Mouse (Mus musculus) megakaryocyte progenitor cell, adult 5-6 weeks (primary cell): Measurements from ENCODE around the gene Emc8. TPM values are rescaled to one million over a fixed set of nuclear protein-coding genes. Genes with fewer than 3 reads are reported as not detected.
A peak's percentile ranks its signal among the peaks of the same experiment; 100 is the strongest.

Experiments
- ATAC-seq: replicated peaks from 2 replicates; pipeline ENCODE4 v1.8.0; 2016; ENCODE audit warnings: mild to moderate bottlenecking, moderate TSS enrichment, inconsistent platforms; ENCODE audit not compliant: poor library complexity
- total RNA-seq, 2 experiments: library from RNA; stranded (forward) in 1 of 2; stranded (reverse) in 1 of 2; fragments of 157-497, 149-512 nt in 1 of 2; fragments of 200-1000 nt in 1 of 2; gene quantifications; 2 replicates each; pipeline versions ENCODE4 v1.2.3 to v1.2.4; 2015 to 2017

Gene Emc8
- total RNA-seq, 2 experiments from 2014 or later = 56.3 to 63.9 TPM

DNA sequence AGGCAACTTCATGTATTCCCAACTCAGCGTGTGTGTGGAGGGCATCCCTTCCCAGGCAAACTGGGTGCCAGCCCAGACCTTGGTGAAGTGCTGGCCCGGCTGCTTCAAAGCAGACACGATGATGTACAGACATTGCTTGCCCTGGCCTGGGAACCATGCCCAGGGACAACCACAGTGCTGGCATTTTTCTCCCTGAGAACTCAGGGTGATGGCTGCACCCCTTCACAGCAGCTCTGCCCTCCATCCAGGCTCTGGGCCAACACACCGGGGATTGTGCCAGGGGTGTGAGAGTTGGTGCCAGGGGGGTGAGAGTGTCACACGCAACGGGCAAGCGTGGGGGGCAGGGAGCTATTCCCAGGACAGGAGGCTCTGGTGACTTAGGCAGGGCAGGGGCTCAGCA, 23.7 kb downstream of the Emc8 start:
- ATAC-seq = no peak

DNA sequence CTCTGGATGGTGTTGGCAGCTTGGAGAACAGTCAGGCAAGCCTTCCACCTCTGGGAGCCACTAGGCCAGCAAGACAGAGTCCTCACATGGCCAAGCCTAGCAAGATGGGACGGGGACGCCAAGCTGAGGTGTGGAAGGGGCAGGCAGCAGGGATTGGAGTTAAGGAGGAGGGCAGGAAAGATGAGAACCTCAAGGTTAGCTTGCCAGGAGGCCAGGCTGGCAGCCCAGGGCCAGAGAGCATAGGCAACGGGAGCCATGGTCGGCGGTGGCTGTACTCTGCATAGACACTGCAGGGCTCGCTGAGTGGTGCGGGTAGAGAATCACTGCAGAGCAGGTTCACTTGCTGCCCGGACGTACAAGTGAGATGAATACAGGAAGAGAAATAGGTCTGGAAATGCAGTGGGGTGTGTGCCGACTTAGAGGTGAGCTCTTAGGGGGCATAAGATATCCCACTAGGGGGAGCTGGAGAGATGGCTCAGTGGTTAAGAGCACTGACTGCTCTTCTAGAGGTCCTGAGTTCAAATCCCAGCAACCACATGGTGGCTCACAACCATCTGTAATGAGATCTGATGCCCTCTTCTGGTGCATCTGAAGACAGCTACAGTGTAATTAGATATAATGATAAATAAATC, 26.2 kb downstream of the Emc8 start:
- ATAC-seq = 0 out of 2 replicates have a peak, but pooled peaks have one; percentile 37

DNA sequence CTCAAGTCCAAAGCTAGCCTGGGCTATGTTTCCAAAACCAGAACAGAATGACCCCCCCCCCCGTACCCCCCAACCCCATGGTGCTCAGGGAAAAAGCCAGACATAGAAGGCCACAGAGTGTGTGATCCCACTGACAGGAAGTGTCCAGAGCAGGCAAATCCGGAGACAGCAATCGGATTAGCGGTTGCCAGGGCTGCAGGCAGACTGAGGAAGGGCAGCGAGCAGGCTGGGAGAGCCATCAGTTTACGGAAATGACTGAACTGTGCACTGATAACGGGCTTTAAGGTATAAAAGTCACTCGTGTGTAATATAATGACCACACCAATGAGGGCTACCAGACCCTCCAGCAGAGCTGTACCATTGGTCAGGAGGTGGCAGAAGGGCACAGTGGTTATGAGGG, 27.1 kb downstream of the Emc8 start:
- no peak for ATAC-seq

DNA sequence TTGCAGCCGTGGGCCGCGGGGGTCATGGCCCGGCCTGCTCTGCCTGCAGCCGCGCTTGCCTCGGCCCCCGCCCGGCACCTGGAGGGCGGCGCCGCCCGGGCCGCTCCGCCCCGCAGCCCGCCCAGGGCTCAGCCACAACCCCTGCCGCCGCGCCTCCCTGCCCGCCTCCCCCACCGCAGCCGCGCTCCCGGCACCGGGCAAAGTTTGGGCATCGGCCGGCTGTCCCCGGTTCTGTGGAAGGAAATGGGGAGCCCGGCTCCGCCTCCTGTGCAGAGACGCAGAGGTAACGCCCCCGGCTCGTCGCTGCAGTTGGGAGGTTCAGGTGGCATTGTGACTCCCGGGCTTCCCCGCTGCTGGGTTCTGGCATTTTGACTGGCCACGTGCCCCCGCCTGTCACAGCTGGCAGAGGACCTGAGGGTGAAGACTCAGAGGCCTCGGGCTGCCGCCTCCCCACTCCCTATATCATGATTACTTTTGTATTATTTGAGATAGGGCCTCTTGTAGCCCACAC, 34.0 kb downstream of the Emc8 start:
- ATAC-seq = peak; percentile 66

DNA sequence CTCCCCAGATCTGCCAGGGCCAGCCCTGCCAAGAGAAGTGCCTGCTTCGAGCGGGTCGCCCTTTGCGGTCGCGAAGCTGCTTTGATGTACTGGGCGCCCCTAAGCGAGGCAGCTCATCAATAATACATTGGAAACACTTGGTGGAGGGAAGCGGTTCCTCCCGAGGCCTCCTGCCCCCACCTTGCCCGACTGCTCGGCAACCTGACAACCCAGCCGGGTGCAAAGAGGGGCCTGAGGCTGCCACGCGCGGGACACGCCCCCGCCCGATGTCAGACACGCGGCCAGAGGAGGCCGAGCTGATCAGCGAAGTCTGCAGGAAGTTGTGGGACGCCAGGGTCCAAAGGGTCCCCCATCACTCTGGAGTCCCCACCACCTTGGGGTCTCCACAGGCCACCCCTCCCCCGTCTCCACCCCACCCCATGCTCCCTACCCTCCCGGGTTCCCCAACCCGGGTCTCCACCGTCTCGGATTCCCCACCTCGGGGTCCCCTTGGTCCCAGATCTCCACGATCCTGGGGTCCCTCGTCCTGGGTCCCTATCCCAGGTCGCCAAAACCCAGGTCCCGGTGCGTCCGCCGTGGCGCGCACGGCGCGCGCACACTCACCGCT, 34.6 kb downstream of the Emc8 start:
- ATAC-seq = 0 out of 2 replicates have a peak, but pooled peaks have one; percentile 12

DNA sequence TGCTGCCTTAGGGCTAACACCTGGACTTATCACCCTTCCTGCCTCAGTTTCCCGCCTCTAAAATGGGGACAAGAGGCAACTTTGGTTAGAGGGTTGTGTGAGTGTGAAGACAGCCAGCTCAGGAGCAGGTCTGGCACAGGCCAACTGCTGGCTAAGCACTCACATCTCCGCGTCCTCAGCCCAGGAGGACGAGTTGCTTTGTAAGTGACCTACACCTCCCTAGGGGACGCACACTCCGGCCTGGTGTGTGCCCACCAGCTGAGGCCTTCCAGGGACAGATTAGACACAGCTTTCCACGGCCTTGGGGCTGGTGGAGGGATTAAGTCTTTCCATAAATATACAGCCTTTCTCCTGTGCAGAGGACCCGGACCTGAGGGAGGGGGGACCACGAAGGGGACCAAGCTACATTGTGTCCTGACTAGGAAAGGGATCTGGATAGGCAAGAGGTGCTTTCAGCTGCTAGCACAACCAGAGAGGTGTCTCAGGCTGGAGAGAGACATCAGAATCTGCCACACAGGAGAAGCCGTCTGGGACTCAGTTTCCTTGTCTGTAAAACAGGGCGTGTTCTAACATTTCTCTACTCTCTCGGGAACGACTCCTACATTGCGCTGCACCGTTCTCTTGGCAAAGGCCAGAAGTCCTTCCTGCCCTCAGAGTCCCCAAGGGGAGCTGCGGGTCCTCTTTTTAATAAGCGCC, 35.3 kb downstream of the Emc8 start:
- ATAC-seq = no peak

DNA sequence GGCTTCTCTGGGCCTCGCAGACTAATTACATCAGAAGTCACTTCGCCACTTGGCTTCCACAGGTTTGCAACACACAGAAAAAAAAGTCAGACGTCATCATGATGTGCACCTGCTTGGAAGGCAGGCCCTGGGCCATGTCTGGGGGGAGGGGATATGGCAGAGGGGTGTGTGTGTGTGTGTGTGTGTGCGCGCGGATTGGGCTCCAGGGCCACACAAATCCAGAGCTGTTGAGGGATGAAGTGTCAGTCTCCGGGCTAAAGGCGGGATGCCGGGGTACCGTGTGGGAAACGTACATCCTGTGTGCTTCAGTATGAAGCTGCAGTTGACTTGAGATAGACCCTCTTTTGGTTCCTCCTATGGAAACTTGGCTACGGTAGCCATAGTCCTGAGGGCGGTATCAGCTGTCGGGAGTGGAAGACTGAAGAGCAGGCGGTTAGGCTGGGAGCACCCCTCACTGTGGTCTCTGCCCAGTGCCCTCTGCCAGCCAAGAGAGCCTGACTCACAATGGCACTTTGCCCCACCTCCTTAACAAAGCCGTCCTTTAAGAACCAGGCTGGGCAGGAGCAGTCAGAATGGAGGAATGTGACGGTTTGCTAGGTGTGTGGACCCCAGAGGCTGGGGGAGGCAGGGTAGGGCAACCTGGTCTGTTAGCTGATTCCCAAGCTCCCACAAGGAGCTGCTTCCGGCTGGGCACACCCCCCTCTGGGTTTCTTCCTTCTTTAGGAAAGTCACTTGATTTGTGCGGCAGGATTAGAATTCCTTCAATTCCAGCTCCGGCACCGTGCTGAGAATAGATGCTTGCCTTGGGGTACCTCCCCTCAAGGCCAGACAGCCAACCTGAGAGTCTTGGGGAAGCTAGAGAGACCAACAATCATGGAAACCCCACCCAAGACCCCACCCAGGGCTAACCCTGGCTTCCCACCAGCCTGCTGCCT, 36.7 kb downstream of the Emc8 start:
- no peak for ATAC-seq

DNA sequence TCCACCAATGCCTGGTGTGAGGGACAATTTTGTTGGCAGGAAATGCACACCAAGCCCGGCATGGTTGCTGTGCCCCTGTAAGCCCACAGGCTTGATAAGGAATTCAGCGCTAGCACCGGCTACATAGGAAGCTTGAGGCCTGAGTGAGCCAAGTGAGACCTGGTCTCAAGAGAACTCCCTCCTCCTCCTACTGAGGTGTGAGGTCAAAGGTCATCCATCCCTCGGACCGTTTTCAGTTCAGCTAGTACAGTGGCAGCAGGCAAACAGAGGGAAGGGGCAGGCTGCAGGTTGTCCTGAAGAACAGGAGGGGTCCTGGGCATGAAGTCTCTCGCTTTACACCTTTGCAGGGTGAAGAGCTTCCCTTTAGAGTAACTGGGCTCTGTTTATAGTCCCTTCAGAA, 37.5 kb downstream of the Emc8 start:
- no peak for ATAC-seq

DNA sequence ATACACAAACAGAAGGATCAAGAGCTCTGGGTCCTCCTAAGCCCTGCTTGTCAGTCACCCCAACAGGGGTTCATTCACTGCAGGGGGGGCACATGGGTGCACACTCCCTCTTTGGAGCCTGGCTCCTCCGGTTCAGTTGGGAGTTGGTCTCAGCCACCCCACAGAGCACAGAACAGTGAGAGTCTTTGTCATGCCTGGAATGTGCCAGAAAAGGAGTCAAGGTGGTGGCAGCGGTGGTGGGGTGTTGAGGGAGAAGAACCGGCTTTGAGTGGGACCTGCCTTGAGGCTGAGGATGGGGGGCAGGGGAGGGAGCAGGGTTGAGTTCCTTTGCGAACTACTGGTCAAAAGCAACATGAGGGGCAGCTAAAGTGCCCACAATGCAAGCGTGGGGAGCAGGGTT, 38.3 kb downstream of the Emc8 start:
- ATAC-seq = no peak

DNA sequence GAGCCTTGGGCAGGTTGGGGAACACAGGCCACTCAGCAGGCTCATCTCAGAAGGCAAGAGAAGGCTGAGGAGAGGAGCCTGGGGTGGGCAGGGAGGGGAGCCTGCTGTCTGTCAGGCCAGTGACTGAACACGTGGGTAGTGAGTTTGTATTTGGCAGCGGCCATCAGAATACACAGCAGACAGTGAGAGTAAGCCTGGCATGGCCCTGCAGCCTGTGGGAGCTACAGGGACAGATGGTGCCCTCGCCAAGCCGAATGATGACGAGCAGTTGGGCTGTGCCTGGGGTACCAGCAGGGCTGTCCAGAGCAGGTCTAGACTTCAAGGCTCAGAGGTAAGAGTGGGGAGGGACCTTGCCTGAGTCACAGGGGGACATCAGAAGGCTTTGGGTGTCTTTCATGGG, 41.1 kb downstream of the Emc8 start:
- ATAC-seq = no peak

DNA sequence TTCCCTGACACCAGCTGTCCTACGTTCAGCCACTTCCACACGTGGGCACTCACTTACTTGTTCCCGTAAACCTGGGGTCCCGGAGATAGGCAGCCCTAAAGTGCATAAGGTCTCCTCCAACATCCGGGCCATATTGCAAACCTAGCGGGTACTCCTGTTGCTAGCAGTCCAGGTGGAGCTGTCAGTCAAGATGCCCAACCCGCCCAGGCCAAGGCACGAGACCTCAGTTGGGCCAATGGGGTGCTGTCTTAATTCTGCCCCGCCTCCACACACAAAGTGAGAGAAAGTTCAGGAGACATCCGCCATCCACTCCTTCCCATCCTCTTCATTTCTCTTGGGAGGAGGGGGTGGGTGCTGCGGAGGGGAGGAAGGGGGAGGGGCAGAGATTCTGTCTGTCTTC, 41.9 kb downstream of the Emc8 start:
- ATAC-seq = no peak

DNA sequence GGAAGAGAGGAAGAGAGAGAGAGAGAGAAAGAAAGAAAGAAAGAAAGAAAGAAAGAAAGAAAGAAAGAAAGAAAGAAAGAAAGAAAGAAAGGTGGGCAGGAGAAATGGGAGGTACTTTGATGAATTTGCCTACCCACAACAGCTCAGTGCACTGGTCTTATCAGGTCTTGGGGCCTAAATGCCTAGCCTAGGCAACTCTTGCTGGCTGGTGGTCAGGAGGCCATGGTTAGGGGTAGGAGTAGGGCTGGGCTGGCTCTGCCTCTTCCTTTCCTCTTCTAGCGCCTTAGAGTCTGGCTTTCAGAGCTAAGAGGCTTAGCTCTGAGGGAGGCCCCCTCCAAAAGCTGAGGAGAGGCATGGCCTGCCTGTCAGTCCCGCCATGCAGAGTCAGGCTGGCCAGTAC, 44.8 kb downstream of the Emc8 start:
- ATAC-seq = no peak; the same call in 1 of the 2 replicates

DNA sequence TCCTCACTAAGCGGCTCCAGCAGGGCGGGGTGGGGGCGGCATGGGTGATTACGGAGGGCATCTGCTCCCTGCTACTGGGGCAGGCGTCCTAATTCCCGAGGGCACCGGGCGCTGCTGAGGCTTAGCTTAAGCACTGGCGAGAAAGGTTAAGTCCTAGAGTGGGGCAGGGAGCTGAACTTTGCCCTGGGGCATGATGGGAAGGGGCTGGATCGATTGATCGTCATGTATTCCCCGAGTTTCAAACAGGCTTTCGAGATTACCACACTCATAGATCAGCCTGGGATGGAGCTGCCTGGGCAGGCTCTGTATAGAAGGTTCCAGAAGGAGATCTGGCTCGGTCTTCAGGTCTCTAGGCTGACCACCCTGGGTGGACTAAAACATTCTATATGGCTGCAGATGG, 46.2 kb downstream of the Emc8 start:
- no peak for ATAC-seq

DNA sequence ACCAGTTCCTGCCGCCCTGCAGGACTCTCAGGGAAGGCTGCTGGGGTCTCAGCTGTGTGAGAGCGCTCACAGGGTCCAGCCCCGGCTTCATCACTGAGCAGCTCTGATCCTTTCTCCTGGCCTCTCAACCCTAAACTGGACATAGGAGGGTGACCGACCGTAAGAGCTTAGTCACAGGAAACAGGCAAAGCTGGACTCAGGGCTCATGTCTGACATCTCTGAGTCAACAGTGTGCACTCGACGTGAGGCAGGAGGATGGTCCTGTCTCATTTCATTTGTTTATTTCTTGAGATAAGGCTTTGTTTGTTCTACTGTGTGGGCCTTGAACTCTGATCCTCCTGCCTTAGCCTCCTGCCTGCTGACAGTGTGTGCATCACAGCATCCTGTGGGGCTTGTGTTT, 47.9 kb downstream of the Emc8 start:
- no peak for ATAC-seq

DNA sequence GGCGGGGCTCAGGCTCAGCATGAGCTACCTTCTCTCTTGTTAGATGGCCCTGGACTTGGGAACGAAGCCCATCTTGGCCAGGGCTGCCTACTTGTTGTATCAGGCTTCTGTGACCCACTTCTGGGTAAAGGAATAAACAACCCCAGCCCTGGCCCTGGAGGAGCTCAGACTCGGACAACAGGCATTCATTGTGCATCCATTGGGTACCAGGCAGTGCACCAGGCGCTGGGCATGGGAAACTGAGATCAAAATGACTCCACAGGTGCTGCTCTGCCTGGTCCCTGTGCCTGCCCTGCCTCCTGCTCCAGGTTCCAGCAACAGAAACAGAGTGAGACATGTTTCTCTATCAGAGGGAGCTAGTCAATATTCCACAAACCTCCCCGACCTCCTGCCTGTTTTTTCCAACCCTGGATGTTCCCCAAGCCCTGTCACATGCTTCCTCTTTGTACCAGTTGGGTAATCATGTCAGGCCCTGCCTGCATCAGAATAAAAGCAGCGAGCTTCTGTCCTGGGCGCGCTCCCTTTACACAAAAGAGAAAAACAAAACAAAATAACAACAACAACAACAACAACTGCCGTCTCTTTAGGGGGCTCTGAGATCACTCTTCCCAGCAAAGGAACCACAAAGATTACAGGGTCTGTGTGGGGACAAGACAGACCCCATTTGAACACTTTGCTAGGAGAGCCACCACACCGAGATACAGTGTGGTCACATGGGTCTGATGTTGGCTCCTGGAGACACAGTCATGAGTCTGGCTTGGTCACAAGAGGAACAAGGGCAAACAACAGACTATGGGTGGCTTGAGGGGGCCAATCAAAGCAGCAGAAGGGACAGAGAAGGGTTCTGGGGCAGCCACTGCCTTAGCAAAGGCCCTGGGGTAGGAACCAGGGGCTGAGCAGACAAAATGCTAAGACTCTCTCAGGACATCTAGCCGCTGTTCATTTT, 48.9 kb downstream of the Emc8 start:
- ATAC-seq = peak; percentile 50

DNA sequence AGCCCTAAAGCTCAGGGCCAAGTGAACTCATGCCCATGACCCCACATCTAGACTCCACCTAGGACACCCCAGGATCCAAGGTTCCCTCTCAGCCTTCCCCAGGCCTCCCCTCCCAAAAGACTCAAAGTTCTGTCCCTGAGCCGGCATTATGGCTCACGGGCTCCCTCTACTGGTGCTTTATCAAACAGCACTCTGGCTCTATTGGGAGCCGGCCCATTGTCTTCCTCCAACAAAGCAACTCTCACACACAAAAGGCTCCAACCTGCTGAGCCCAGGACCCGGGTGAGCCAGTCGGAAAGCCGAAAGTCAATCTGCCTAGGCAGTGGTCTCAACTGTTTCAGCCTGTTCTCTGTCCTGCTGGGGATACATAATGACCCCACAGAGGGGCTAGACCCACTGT, 50.3 kb downstream of the Emc8 start:
- ATAC-seq = peak; percentile 89

DNA sequence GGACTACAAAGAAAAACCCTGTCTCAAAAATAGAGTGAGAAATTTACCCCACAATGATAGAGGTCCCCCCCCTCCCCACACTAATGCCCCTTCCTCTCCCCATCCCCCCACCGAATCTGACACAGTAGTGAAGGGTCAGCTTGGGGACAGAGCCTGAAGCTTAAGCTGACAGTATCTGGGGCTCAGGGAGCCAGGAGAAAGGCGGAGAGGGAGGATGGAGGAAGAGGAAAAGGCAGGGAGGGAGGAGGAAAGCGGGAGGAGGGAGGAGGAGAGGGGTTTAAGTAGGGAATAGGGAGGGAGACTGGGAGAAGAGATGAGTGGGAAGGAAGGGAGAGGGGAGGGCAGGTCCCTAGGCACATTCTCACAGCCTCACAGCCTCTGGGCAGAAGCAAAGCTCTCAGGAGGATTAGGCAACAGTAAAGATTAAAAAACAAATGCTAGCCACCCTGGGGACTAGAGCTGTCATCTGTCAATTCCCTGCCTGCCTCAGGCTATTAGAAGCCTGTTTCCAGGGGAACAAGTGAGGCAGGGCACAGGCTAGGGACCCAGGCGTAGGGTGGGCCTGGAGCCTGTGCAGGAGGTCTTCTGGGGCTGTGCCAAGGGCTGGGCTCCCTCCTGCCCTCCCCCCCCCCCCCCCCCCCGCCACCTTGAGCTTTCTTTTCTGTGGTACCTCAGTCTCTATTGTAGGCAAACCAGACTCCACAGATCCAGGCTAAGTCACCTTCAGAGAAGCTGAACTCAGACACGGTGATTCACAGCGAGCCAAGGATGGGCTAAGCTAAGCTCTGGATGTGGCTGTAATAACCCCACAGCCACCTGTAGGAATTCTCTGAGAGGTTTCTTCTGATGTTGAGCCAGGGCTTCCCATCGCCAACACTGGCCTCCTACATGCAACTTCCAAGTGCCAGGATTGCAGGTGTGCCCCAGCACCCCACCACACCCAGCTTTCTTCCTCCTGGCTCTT, 51.4 kb downstream of the Emc8 start:
- ATAC-seq = no peak

DNA sequence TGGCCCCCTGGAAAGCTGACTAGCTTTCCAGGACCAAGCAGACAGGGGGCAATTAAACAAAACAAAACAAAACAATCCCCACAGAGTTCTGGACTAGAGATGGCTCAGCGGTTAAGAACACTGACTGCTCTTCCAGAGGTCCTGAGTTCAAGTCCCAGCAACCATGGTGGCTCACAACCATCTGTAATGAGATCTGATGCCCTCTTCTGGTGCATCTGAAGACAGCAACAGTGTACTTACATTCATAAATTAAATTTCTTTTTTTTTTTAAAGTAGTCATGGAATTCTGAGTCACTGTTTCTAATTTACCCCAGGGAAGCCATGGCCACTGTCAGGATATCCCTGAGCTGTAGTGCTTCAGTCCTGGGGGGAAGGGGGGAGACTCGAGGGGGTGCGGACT, 53.9 kb downstream of the Emc8 start:
- ATAC-seq = no peak

DNA sequence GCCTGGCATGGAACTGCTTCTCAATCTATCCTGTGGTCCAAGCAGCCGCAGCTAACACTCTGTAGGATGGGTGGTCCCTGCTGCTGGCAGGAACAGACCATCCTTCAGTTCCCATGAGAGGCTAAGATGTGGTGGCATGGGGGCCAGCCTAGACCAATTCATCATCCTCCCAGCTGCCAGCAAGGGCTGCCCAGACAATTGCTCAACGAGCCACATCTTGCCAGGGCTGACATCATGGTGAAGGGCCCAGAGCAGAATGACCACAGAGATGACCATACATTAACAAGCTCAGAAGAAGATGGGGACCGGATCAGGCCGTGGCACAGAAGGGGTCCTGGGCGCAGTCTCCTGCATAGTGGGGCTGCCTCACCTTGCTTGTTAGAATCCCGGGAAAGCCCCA, 57.5 kb downstream of the Emc8 start:
- ATAC-seq = no peak
